Mouse (Mus musculus): ENCODE data around the gene Raver2. TPM values are rescaled to one million over a fixed set of nuclear protein-coding genes. Genes with fewer than 3 reads are reported as not detected.

Raver2 gene
- polyA plus RNA-seq, 1 experiment from 2014 or later: 3.8 TPM

- 86% methylated on average over 5 of the region's 5 CpGs for WGBS
- H3K4me2 ChIP-seq: no peak overlapping the region
- H3K4me1 ChIP-seq: peaks cover 5% of the 10 kb centered on the region
- no peaks in the 10 kb centered on the region for H3K27me3 ChIP-seq (replicated peaks)
- H3K36me3 ChIP-seq: peaks cover 98% of the 10 kb centered on the region
- H3K9ac ChIP-seq: no peak overlapping the region
- no peak overlapping the region for H3K4me3 ChIP-seq
- ATAC-seq (ENCODE audit: extremely low read depth, insufficient number of reproducible peaks, low FRiP score, low TSS enrichment): no peak
- no peak overlapping the region for H3K27ac ChIP-seq (replicated peaks)
- no peaks in the 10 kb centered on the region for H3K9me3 ChIP-seq
Measured at GRCm38 (mm10) chr4:101157476-101157875, 88.7 kb downstream of the Raver2 start.

DNA sequence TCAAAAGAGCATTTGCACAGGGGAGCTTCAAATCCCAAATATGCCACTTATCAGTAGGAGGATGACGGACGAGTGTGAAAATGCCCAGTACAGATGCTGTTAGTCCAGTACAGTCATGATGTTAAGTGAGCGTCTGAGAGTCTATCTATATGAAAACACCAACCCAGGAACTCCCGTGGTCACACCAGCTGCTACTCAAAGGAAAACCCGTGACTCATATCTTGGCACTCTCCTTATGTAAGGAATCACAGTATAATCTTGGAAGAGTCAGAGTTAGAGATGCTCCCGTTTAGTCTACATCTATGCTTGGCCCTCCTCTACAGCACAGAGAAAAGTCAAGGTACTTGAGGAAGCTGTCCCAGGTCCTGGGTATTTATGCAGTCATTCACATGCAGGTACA is 89.5 kb downstream of the Raver2 start:
- ATAC-seq (ENCODE audit: extremely low read depth, insufficient number of reproducible peaks, low FRiP score, low TSS enrichment): no peak

GRCm38 (mm10) chr4:101159191-101159764 is 90.5 kb downstream of the Raver2 start:
- ATAC-seq (ENCODE audit: extremely low read depth, insufficient number of reproducible peaks, low FRiP score, low TSS enrichment): no peak
- no peak overlapping the region for H3K4me2 ChIP-seq
- no peaks in the 10 kb centered on the region for H3K27me3 ChIP-seq (replicated peaks)
- no peaks in the 10 kb centered on the region for H3K9me3 ChIP-seq
- no peak overlapping the region for H3K9ac ChIP-seq
- H3K27ac ChIP-seq (replicated peaks): no peak overlapping the region
- 78% methylated on average over 12 of the region's 12 CpGs for WGBS
- peaks cover 98% of the 10 kb centered on the region for H3K36me3 ChIP-seq
- no peak overlapping the region for H3K4me3 ChIP-seq
- H3K4me1 ChIP-seq: peaks cover 7% of the 10 kb centered on the region

More for the DNA sequence above, 89.5 kb downstream of the Raver2 start:
- H3K4me1 ChIP-seq: peaks cover 5% of the 10 kb centered on the region
- 47% methylated on average over 6 of the region's 6 CpGs for WGBS
- peaks cover 98% of the 10 kb centered on the region for H3K36me3 ChIP-seq
- no peaks in the 10 kb centered on the region for H3K9me3 ChIP-seq
- no peaks in the 10 kb centered on the region for H3K27me3 ChIP-seq (replicated peaks)
- no peak overlapping the region for H3K9ac ChIP-seq
- H3K27ac ChIP-seq (replicated peaks): no peak overlapping the region
- H3K4me2 ChIP-seq: no peak overlapping the region
- no peak overlapping the region for H3K4me3 ChIP-seq

DNA sequence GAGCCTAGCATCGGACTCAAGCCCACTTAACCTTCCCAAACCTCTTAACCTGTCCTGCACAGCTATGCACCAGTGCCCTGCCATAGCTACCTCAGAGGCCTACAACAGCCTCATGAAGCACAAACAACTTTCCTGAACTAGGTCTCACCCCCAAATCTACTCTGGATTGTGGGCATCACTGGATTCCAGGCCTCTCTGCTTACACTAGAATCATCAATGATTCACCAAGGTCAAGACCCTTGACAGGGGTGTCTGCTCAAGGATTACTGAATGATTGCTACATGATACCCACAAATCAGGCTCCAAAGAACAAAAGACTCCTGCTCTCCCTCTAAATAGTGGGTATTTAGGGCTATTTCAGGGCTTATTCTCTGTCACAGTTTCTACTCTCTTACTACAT is 92.0 kb downstream of the Raver2 start:
- H3K9me3 ChIP-seq: no peaks in the 10 kb centered on the region
- H3K27ac ChIP-seq (replicated peaks): no peak overlapping the region
- WGBS: 76% methylated on average over 1 of the region's 1 CpGs
- H3K27me3 ChIP-seq (replicated peaks): no peaks in the 10 kb centered on the region
- no peak overlapping the region for H3K4me3 ChIP-seq
- peaks cover 12% of the 10 kb centered on the region for H3K4me1 ChIP-seq
- no peak overlapping the region for H3K4me2 ChIP-seq
- no peak overlapping the region for H3K9ac ChIP-seq
- peaks cover 97% of the 10 kb centered on the region for H3K36me3 ChIP-seq
- no peak for ATAC-seq (ENCODE audit: extremely low read depth, insufficient number of reproducible peaks, low FRiP score, low TSS enrichment)

GRCm38 (mm10) chr4:101164189-101164588 is 95.4 kb downstream of the Raver2 start:
- Histone ChIP-seq H3K9ac (no peak overlapping the region), H3K27ac (replicated peaks) (no peak overlapping the region), H3K4me3 (no peak overlapping the region), H3K36me3 (peaks cover 88% of the 10 kb centered on the region), H3K27me3 (replicated peaks) (no peaks in the 10 kb centered on the region), H3K9me3 (no peaks in the 10 kb centered on the region), H3K4me1 (peaks cover 9% of the 10 kb centered on the region), H3K4me2 (no peak overlapping the region)
- no peak for ATAC-seq (ENCODE audit: extremely low read depth, insufficient number of reproducible peaks, low FRiP score, low TSS enrichment)
- 76% methylated on average over 2 of the region's 2 CpGs for WGBS

DNA sequence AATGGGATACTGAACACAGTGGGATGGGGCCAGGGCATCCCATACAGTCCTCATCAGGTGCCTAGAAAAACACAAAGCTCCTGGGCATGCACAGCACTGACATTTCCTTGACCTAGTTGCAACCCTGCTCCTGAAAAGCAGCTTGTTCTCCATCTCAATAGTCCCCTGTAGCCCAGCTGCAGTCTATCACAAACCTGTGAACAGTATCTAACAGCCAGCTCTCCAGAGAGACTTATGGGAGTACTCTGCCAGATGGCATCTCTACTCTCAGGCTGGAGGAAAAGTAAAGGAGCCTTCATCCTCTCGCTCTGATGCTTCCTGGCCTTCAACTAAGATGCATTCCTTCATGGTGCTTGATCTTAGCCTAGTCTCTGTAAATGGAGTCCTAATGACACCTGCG is 95.9 kb downstream of the Raver2 start:
- Histone ChIP-seq H3K9me3 (no peaks in the 10 kb centered on the region), H3K27me3 (replicated peaks) (no peaks in the 10 kb centered on the region), H3K4me2 (no peak overlapping the region), H3K4me3 (no peak overlapping the region), H3K27ac (replicated peaks) (no peak overlapping the region), H3K36me3 (peaks cover 88% of the 10 kb centered on the region), H3K4me1 (peaks cover 9% of the 10 kb centered on the region), H3K9ac (no peak overlapping the region)
- no peak for ATAC-seq (ENCODE audit: extremely low read depth, insufficient number of reproducible peaks, low FRiP score, low TSS enrichment)
- 76% methylated on average over 2 of the region's 2 CpGs for WGBS

- whole genome bisulfite sequencing: 78% methylated on average over 4 of the region's 4 CpGs
- H3K4me1 ChIP-seq: peaks cover 9% of the 10 kb centered on the region
- H3K4me3 ChIP-seq: no peak overlapping the region
- peaks cover 88% of the 10 kb centered on the region for H3K36me3 ChIP-seq
- H3K4me2 ChIP-seq: no peak overlapping the region
- no peak overlapping the region for H3K27ac ChIP-seq (replicated peaks)
- no peaks in the 10 kb centered on the region for H3K27me3 ChIP-seq (replicated peaks)
- no peaks in the 10 kb centered on the region for H3K9me3 ChIP-seq
- no peak overlapping the region for H3K9ac ChIP-seq
- no peak for ATAC-seq (ENCODE audit: extremely low read depth, insufficient number of reproducible peaks, low FRiP score, low TSS enrichment)
Measured at GRCm38 (mm10) chr4:101165776-101166175, 97.0 kb downstream of the Raver2 start.

- ATAC-seq (ENCODE audit: extremely low read depth, insufficient number of reproducible peaks, low FRiP score, low TSS enrichment): no peak
- Histone ChIP-seq H3K4me1 (peaks cover 9% of the 10 kb centered on the region), H3K27me3 (replicated peaks) (no peaks in the 10 kb centered on the region), H3K9ac (no peak overlapping the region), H3K4me3 (no peak overlapping the region), H3K4me2 (no peak overlapping the region), H3K27ac (replicated peaks) (no peak overlapping the region), H3K9me3 (no peaks in the 10 kb centered on the region), H3K36me3 (peaks cover 84% of the 10 kb centered on the region)
- WGBS: 81% methylated on average over 1 of the region's 1 CpGs
Measured at GRCm38 (mm10) chr4:101167777-101168176, 99.0 kb downstream of the Raver2 start.

DNA sequence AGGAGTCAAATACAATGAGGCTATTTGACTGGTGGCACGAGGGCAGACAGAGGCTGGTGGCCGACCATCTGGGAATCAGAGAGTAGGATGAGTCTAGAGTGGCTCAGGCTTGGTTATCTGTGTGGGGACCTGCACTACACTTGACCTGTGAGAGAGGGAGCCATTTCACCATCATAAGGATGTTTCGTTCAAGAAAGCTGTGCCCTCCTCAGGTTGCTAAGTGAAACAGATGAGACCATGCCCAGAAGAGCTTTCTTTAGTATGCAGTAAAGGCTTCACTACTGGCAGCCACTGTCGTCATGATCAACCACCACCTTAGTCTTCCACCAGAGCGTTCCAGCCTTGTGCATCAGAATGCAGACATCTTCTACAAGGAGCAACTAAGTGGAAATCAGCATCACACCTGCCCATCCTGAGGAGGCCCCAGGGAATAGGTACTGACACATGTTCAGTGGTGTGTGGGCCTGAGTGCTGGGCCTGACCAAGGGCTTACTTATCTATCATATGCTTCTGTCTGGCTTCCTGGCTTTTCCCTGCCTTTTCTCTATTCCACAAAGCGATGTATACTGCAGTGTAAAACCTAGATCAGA is 99.5 kb downstream of the Raver2 start:
- no peaks in the 10 kb centered on the region for H3K27me3 ChIP-seq (replicated peaks)
- no peaks in the 10 kb centered on the region for H3K9me3 ChIP-seq
- no peak overlapping the region for H3K4me3 ChIP-seq
- H3K4me2 ChIP-seq: no peak overlapping the region
- 47% methylated on average over 6 of the region's 6 CpGs for WGBS
- no peak for ATAC-seq (ENCODE audit: extremely low read depth, insufficient number of reproducible peaks, low FRiP score, low TSS enrichment)
- peaks cover 9% of the 10 kb centered on the region for H3K4me1 ChIP-seq
- H3K9ac ChIP-seq: no peak overlapping the region
- no peak overlapping the region for H3K27ac ChIP-seq (replicated peaks)
- peaks cover 84% of the 10 kb centered on the region for H3K36me3 ChIP-seq

GRCm38 (mm10) chr4:101172738-101173137 is 104.0 kb downstream of the Raver2 start:
- 61% methylated on average over 2 of the region's 2 CpGs for WGBS
- no peak overlapping the region for H3K4me2 ChIP-seq
- peaks cover 79% of the 10 kb centered on the region for H3K36me3 ChIP-seq
- H3K27me3 ChIP-seq (replicated peaks): no peaks in the 10 kb centered on the region
- H3K9me3 ChIP-seq: no peaks in the 10 kb centered on the region
- no peak for ATAC-seq (ENCODE audit: extremely low read depth, insufficient number of reproducible peaks, low FRiP score, low TSS enrichment)
- no peak overlapping the region for H3K9ac ChIP-seq
- H3K4me3 ChIP-seq: no peak overlapping the region
- H3K4me1 ChIP-seq: peaks cover 17% of the 10 kb centered on the region
- H3K27ac ChIP-seq (replicated peaks): no peak overlapping the region

DNA sequence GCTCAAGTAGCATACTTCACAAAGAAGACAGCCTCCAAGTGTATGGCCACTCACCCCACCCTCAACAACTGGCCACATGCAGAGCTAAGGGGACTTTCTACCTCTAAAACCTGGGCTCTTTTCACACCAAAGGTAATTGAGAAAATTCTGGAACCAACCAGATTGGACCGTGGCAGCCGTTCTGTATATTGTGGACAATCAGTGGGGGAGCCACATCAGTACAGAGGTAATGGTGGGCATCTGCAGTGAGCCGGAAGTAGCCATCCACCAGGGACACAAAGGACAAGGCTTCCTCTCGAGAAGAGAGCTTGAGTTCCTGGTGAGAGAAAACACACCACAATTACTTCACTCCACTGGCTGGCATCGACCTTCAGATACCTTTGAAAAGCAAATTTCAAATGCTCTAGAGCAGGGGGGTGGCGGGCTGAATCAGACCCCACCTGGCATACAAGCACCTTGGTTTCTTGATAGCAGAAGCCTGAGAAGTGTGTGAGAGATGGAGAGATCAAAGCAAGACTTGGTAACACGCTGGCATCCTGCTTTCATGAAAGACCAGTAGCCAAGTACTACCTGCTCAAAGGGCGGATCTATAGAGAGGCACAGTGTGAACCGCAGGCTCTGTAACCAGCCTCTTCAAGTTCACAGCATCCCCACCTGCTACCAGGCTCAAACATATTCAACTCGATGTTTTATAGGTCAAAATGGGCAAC is 106.3 kb downstream of the Raver2 start:
- no peaks in the 10 kb centered on the region for H3K27me3 ChIP-seq (replicated peaks)
- WGBS: 87% methylated on average over 10 of the region's 10 CpGs
- no peak overlapping the region for H3K9ac ChIP-seq
- ATAC-seq (ENCODE audit: extremely low read depth, insufficient number of reproducible peaks, low FRiP score, low TSS enrichment): no peak
- peaks cover 73% of the 10 kb centered on the region for H3K36me3 ChIP-seq
- no peak overlapping the region for H3K4me2 ChIP-seq
- H3K9me3 ChIP-seq: no peaks in the 10 kb centered on the region
- H3K4me3 ChIP-seq: no peak overlapping the region
- H3K27ac ChIP-seq (replicated peaks): no peak overlapping the region
- H3K4me1 ChIP-seq: peaks cover 32% of the 10 kb centered on the region

- no peaks in the 10 kb centered on the region for H3K27me3 ChIP-seq (replicated peaks)
- H3K4me3 ChIP-seq: no peak overlapping the region
- H3K4me2 ChIP-seq: no peak overlapping the region
- peak overlapping the region; percentile 60 for H3K27ac ChIP-seq (replicated peaks)
- no peak overlapping the region for H3K9ac ChIP-seq
- H3K9me3 ChIP-seq: no peaks in the 10 kb centered on the region
- peaks cover 64% of the 10 kb centered on the region for H3K36me3 ChIP-seq
- 19% methylated on average over 6 of the region's 6 CpGs for WGBS
- peaks cover 42% of the 10 kb centered on the region for H3K4me1 ChIP-seq
- ATAC-seq (ENCODE audit: extremely low read depth, insufficient number of reproducible peaks, low FRiP score, low TSS enrichment): no peak
Measured at GRCm38 (mm10) chr4:101176123-101176522, 107.3 kb downstream of the Raver2 start.

Data from heart, embryonic 13.5 days (tissue).